Mouse (Mus musculus) lung, embryonic 15.5 days (tissue): Measurements from ENCODE around the gene Fkrp. TPM values are rescaled to one million over a fixed set of nuclear protein-coding genes. Genes with fewer than 3 reads are reported as not detected.
A peak's percentile ranks its signal among the peaks of the same experiment; 100 is the strongest.

Source experiments
- ATAC-seq: fragments of 200-750 bp; cut with Nextera tagmentation; 2 replicates; pipeline ENCODE4 v1.8.0; 2017; ENCODE audit warnings: moderate number of reproducible peaks, borderline replicate concordance; ENCODE audit not compliant: low FRiP score, low TSS enrichment; ENCODE audit errors: extremely low read depth
- H3K27ac ChIP-seq: fragments of 300-500 bp; sonication (generic); 2 replicates; pipeline ENCODE4 v1.5.1; 2015; ENCODE audit warnings: moderate library complexity, mild to moderate bottlenecking, inconsistent platforms
- H3K27me3 ChIP-seq: fragments of 300-500 bp; sonication (generic); 2 replicates; pipeline ENCODE4 v1.6.1; 2015; ENCODE audit warnings: inconsistent platforms
- H3K36me3 ChIP-seq: fragments of 300-500 bp; sonication (generic); 2 replicates; pipeline ENCODE4 v1.6.1; 2015; ENCODE audit warnings: inconsistent platforms
- H3K4me1 ChIP-seq: fragments of 300-500 bp; sonication (generic); 2 replicates; pipeline ENCODE4 v1.6.1; 2015; ENCODE audit warnings: inconsistent platforms
- H3K4me2 ChIP-seq: fragments of 300-500 bp; sonication (generic); 2 replicates; pipeline ENCODE4 v1.6.1; 2015; ENCODE audit warnings: inconsistent platforms, mild to moderate bottlenecking, moderate library complexity
- H3K4me3 ChIP-seq: fragments of 300-500 bp; sonication (generic); 2 replicates; pipeline ENCODE4 v1.5.1; 2015; ENCODE audit warnings: mild to moderate bottlenecking, inconsistent platforms
- H3K9ac ChIP-seq: fragments of 300-500 bp; sonication (generic); 2 replicates; pipeline ENCODE4 v1.6.1; 2015; ENCODE audit warnings: inconsistent platforms
- H3K9me3 ChIP-seq: fragments of 300-500 bp; sonication (generic); 2 replicates; pipeline ENCODE4 v1.6.1; 2016; ENCODE audit warnings: inconsistent platforms
- WGBS: fragments of 180-500 bp; shearing (Covaris S2); methylation state at CpG from one replicate; pipeline ENCODE4 v1.1.7; 2015; 5-methylcytosine and 5-hydroxymethylcytosine counted together
- polyA plus RNA-seq: library from polyadenylated mRNA; unstranded; fragments of >200 nt; fragmentation: Nextera tagmentation; extraction: Ambion mirVana; gene quantifications from 2 replicates; pipeline ENCODE4 v1.2.1, GENCODE M21; 2015

The Fkrp gene
- polyA plus RNA-seq, 1 experiment from 2014 or later: 30.6 TPM

- H3K4me3 ChIP-seq: peak overlapping the region; percentile 60
- 0 out of 2 replicates have a peak, but pooled peaks have one; percentile 23 for ATAC-seq
- H3K4me1 ChIP-seq: peaks cover 35% of the 10 kb centered on the region
- H3K27me3 ChIP-seq: no peaks in the 10 kb centered on the region
- no peaks in the 10 kb centered on the region for H3K9me3 ChIP-seq
- WGBS: 36% methylated on average over 17 of the region's 17 CpGs
- H3K9ac ChIP-seq: peak overlapping the region; percentile 78
- peaks cover 3% of the 10 kb centered on the region; the same call in 1 of the 2 replicates for H3K36me3 ChIP-seq
- peak overlapping the region; percentile 96 for H3K4me2 ChIP-seq
- peak overlapping the region; percentile 70 for H3K27ac ChIP-seq
Measured at GRCm38 (mm10) chr7:16783758-16784415, 32.6 kb downstream of the Fkrp start.

- H3K36me3 ChIP-seq: peaks cover 3% of the 10 kb centered on the region; the same call in 1 of the 2 replicates
- H3K9me3 ChIP-seq: no peaks in the 10 kb centered on the region
- peak overlapping the region; percentile 70 for H3K27ac ChIP-seq
- peak overlapping the region; percentile 60 for H3K4me3 ChIP-seq
- no peaks in the 10 kb centered on the region for H3K27me3 ChIP-seq
- ATAC-seq: no peak
- H3K4me1 ChIP-seq: peaks cover 35% of the 10 kb centered on the region
- peak overlapping the region; percentile 78 for H3K9ac ChIP-seq
- WGBS: 29% methylated on average over 10 of the region's 10 CpGs
- peak overlapping the region; percentile 96 for H3K4me2 ChIP-seq
Measured at GRCm38 (mm10) chr7:16783224-16783688, 33.3 kb downstream of the Fkrp start.

GRCm38 (mm10) chr7:16782555-16783125 is 33.9 kb downstream of the Fkrp start:
- peak overlapping the region; percentile 60 for H3K4me3 ChIP-seq
- ATAC-seq: no peak
- H3K36me3 ChIP-seq: peaks cover 3% of the 10 kb centered on the region; the same call in 1 of the 2 replicates
- peak overlapping the region; percentile 78 for H3K9ac ChIP-seq
- no peaks in the 10 kb centered on the region for H3K9me3 ChIP-seq
- 8% methylated on average over 11 of the region's 11 CpGs for WGBS
- H3K4me1 ChIP-seq: peaks cover 35% of the 10 kb centered on the region
- H3K27me3 ChIP-seq: no peaks in the 10 kb centered on the region
- H3K4me2 ChIP-seq: peak overlapping the region; percentile 96
- 0 out of 2 replicates have a peak overlapping the region, but pooled peaks have one; percentile 64 for H3K27ac ChIP-seq

GRCm38 (mm10) chr7:16781816-16782554 is 34.5 kb downstream of the Fkrp start:
- no peaks in the 10 kb centered on the region for H3K9me3 ChIP-seq
- H3K9ac ChIP-seq: peak overlapping the region; percentile 78
- H3K4me2 ChIP-seq: peak overlapping the region; percentile 96
- no peaks in the 10 kb centered on the region for H3K27me3 ChIP-seq
- H3K4me1 ChIP-seq: peaks cover 35% of the 10 kb centered on the region
- H3K4me3 ChIP-seq: peak overlapping the region; percentile 60
- peaks cover 3% of the 10 kb centered on the region; the same call in 1 of the 2 replicates for H3K36me3 ChIP-seq
- peak; percentile 9; the same call in 1 of the 2 replicates for ATAC-seq
- peak overlapping the region; percentile 64 for H3K27ac ChIP-seq
- under 1% methylated on average over 59 of the region's 60 CpGs for WGBS

- H3K9me3 ChIP-seq: no peaks in the 10 kb centered on the region
- H3K4me1 ChIP-seq: peaks cover 35% of the 10 kb centered on the region
- H3K36me3 ChIP-seq: no peaks in the 10 kb centered on the region
- under 1% methylated on average over 10 of the region's 10 CpGs for WGBS
- peak overlapping the region; percentile 96 for H3K4me2 ChIP-seq
- H3K4me3 ChIP-seq: peak overlapping the region; percentile 60
- ATAC-seq: no peak; the same call in 1 of the 2 replicates
- peak overlapping the region; percentile 64 for H3K27ac ChIP-seq
- no peaks in the 10 kb centered on the region for H3K27me3 ChIP-seq
- peak overlapping the region; percentile 78 for H3K9ac ChIP-seq
Measured at GRCm38 (mm10) chr7:16781555-16781815, 35.0 kb downstream of the Fkrp start.

GRCm38 (mm10) chr7:16780825-16781554 is 35.5 kb downstream of the Fkrp start, which contains the start of gene Slc1a5:
Gene Slc1a5 (plus strand): TSS chr7:16781340.
- Histone ChIP-seq H3K27me3 (no peaks in the 10 kb centered on the region), H3K4me2 (peak within 1 kb of the TSS; percentile 96), H3K36me3 (no peaks in the 10 kb centered on the region), H3K9ac (peak within 1 kb of the TSS; percentile 78), H3K9me3 (no peaks in the 10 kb centered on the region), H3K4me1 (peaks cover 35% of the 10 kb centered on the region), H3K27ac (peak within 1 kb of the TSS; percentile 64), H3K4me3 (peak within 1 kb of the TSS; percentile 60)
- peak; percentile 86 for ATAC-seq
- 3% methylated on average over 34 of the region's 34 CpGs for WGBS

- Histone ChIP-seq H3K4me3 (no peak overlapping the region), H3K9me3 (no peaks in the 10 kb centered on the region), H3K27ac (peak overlapping the region; percentile 64), H3K27me3 (no peaks in the 10 kb centered on the region), H3K4me1 (peaks cover 32% of the 10 kb centered on the region), H3K36me3 (no peaks in the 10 kb centered on the region), H3K4me2 (no peak overlapping the region), H3K9ac (no peak overlapping the region)
- ATAC-seq: no peak
- WGBS: 47% methylated on average over 5 of the region's 5 CpGs
Measured at GRCm38 (mm10) chr7:16780076-16780475, 36.5 kb downstream of the Fkrp start.

- no peak overlapping the region for H3K27ac ChIP-seq
- no peak for ATAC-seq
- H3K4me2 ChIP-seq: no peak overlapping the region
- no peaks in the 10 kb centered on the region for H3K27me3 ChIP-seq
- peaks cover 4% of the 10 kb centered on the region; the same call in 1 of the 2 replicates for H3K4me1 ChIP-seq
- no peak overlapping the region for H3K9ac ChIP-seq
- no peaks in the 10 kb centered on the region for H3K9me3 ChIP-seq
- H3K4me3 ChIP-seq: no peak overlapping the region
- WGBS: 31% methylated on average over 5 of the region's 5 CpGs
- no peaks in the 10 kb centered on the region for H3K36me3 ChIP-seq
Measured at GRCm38 (mm10) chr7:16775888-16776287, 40.6 kb downstream of the Fkrp start.

- ATAC-seq: no peak
Measured at GRCm38 (mm10) chr7:16766443-16766842, 50.1 kb downstream of the Fkrp start.

GRCm38 (mm10) chr7:16763463-16764218 is 52.9 kb downstream of the Fkrp start:
- H3K27me3 ChIP-seq: no peaks in the 10 kb centered on the region
- H3K4me2 ChIP-seq: no peak overlapping the region
- ATAC-seq: no peak
- 76% methylated on average over 7 of the region's 7 CpGs for WGBS
- H3K9ac ChIP-seq: no peak overlapping the region
- no peak overlapping the region for H3K27ac ChIP-seq
- H3K36me3 ChIP-seq: no peaks in the 10 kb centered on the region
- H3K4me1 ChIP-seq: peaks cover 19% of the 10 kb centered on the region
- no peaks in the 10 kb centered on the region for H3K9me3 ChIP-seq
- H3K4me3 ChIP-seq: no peak overlapping the region

More at GRCm38 (mm10) chr7:16766443-16766842, 50.1 kb downstream of the Fkrp start:
- H3K27ac ChIP-seq: no peak overlapping the region
- peaks cover 7% of the 10 kb centered on the region; the same call in 1 of the 2 replicates for H3K4me1 ChIP-seq
- H3K9me3 ChIP-seq: no peaks in the 10 kb centered on the region
- WGBS: 55% methylated on average over 2 of the region's 2 CpGs
- no peaks in the 10 kb centered on the region for H3K36me3 ChIP-seq
- no peak overlapping the region for H3K4me3 ChIP-seq
- H3K4me2 ChIP-seq: no peak overlapping the region
- H3K9ac ChIP-seq: no peak overlapping the region
- H3K27me3 ChIP-seq: no peaks in the 10 kb centered on the region

- H3K9me3 ChIP-seq: no peaks in the 10 kb centered on the region
- 38% methylated on average over 5 of the region's 5 CpGs for WGBS
- H3K4me3 ChIP-seq: no peak overlapping the region
- ATAC-seq: no peak
- no peaks in the 10 kb centered on the region for H3K27me3 ChIP-seq
- no peaks in the 10 kb centered on the region for H3K36me3 ChIP-seq
- peaks cover 19% of the 10 kb centered on the region for H3K4me1 ChIP-seq
- H3K27ac ChIP-seq: peak overlapping the region; percentile 31; the same call in 1 of the 2 replicates
- no peak overlapping the region for H3K4me2 ChIP-seq
- no peak overlapping the region for H3K9ac ChIP-seq
Measured at GRCm38 (mm10) chr7:16761630-16762029, 54.9 kb downstream of the Fkrp start.
